Mouse (Mus musculus) brain, embryonic 18.5 days (tissue): ENCODE results near the gene Psmc3ip.
"Not testable (repeated sequence)": the region's sequence is repeated elsewhere in the genome, so short reads cannot be mapped to it uniquely, and the experiment has no call there.

Source experiments
- DNase-seq: peaks from one replicate; pipeline ENCODE4 v3.0.0-alpha.2; 2012; ENCODE audit warnings: low read depth, low spot score

Psmc3ip gene

GRCm38 (mm10) chr11:101095314-101096024 lies at the start of gene Psmc3ip:
Psmc3ip (minus strand) TSS chr11:101095436.
- DNase-seq, result peak; percentile 89

GRCm38 (mm10) chr11:101143338-101144225 lies 48.3 kb upstream of the Psmc3ip start:
- no peak for DNase-seq

DNA sequence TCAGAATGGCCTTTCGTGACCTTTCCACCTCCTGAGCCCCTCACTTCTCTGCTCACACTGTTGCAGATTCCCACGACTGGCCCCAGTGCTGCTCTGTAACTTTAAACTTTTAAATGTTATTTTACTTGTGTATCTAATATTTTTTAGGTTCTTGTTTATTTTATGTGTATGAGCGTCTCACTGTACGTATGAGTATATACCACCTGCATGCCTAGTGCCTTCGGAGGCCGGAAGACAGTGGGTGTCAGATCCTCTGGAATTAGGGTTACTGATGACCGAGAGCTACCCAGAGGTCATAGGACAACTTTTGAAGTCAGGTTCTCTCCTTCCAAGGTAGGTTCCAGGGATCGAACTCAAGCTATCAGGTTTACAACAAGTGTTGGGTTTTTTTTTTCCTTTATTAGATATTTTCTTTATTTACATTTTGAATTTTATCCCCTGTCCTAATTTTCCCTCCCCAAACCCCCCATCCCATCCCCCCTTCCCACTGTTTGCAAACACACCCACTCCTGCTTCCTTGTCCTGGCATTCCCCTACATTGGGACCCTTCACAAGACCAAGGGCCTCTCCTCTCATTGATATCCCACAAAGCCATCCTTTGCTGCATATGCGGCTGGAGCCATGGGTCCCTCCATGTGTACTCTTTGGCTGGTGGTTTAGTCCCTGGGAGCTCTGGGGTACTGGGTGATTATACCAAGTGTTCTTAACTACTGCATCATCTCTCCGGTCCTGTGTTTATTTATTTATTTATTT lies 47.2 kb upstream of the Psmc3ip start:
- no peak for DNase-seq

DNA sequence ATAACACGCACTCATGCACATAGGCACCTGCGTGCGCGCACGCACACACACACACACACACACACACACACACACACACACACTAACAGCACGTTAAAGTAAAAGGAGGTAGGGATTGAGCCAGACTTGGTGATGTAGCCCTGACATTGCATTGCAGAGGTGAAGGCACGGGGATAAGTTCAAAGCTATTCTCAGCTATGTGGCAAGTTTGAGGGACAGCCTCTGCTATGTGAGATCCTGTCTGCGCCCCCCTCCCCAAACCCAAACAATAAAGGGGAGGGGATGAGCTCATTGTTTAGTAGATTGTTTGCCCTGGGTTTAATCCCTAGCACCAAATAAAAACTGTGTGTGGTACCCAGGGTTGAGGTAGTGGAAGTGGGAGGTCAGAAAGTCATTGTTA lies 45.9 kb upstream of the Psmc3ip start:
- DNase-seq, result no peak

GRCm38 (mm10) chr11:101140164-101140819 lies 45.1 kb upstream of the Psmc3ip start:
- no peak for DNase-seq

DNA sequence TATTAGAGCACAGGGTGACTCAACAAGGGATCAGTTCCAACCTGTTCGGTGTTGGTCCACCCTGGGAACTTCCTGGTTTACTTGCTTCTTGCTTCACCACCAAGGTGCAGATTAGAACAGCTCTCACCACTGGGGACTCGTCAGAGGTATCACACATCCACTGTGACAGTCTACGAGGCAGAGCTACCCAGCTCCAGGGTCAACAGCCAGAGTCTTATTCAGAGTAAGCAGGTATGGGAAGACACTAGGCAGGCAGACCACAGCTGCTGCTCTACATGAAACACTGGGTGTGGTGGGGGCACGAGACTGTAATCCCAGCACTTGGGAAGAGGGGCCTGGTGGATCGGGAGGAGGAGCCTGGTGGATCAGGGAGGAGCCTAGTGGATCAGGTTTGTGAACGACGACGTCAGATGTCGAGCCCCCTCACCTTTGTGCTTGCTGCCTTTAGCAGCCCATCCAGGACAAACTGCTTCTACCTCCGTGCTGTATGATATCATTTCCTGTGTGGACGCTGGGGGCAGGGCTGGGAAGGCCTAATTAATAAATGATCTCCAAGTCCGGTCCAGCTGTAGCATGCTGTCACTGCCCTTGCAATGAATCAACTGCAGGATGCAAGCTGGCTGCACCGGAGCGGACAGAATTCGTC lies 43.4 kb upstream of the Psmc3ip start:
- no peak for DNase-seq

DNA sequence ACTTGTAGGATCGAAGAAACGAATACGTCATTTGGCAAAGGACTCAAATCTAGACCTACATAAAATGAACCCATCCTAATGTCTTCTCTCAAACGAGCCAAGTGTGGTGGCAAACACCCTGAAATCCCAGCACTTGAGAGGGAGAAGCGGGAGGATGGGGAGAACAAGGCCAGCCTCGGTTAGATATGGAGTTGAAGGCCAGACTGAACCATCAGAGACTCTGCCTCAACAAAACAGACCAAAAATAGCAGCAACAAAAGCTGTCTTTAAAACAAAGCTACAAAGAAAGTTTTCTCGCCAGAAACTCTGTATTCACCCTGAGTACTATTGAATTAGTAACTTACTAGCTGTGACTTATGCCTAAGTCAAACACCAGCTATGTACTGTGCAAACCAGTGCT lies 41.8 kb upstream of the Psmc3ip start:
- no peak for DNase-seq

DNA sequence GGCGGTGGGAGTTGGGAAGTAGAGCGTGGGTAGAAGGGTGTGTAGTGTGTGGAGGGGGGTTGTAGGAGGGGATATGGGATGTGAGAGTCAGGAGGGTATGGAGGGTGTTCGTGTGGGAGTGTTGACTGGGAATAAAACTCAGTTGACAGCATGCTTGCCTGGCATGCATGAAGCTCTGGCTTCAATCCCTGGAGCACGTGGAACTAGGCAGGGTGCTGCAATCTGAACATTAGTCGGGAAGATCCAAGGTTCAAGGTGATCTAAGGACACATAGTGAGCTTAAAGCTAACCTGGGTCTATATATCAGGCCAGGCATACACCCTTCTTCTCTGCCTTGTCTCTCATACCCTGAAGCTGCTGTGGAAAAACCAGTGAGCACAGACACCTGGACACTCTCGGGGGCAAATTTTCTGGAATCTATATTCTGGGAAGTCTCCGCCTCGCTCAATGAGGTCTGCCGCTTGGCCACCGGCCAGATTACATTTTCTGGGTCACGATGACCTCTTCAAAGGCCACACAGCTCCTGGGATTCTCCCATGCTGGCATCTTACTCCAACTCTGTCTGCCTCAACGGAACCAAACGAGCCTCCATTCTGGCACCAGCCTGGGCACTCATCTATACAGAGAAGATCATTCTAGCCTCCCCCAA lies 39.1 kb upstream of the Psmc3ip start:
- DNase-seq, result no peak

DNA sequence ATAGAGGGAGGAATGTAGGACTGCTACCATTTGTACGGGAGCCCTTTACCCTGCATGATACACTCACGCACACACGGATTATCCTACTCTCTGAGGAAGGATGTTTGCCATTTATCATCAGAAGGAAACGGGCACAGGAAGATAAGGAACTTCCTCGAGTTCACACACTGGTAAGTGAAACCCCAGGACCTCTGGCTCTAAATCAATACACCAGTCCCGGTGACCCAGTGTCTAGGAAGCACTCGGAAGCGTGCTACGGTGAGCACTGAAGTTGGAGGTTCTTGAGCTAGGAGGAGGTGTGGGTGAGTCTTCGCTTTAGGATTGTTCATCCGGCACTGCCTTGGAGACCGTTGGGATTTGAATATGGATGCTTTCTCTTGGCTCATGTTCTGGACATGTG lies 37.8 kb upstream of the Psmc3ip start:
- no peak for DNase-seq

DNA sequence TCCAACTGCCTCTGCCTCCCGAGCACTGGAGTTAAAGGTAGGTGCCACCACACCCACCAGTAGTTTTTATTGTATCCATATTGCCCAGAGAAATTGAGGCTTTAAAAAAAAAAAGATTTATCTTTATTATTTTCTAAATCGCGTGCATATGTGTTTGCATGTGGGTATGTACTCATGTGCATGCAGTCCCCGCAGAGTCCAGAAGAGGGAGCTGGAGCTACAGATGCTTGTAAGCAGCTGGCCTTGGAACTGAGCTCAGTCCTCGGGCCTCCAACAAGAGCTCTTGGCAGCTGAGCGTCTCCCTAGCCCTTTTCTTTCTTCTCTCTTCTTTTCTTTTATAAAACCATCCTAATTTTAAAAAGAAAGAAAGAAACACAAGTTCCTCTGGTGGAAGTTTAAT lies 36.5 kb upstream of the Psmc3ip start:
- DNase-seq, result no peak

GRCm38 (mm10) chr11:101131187-101131586 lies 36.0 kb upstream of the Psmc3ip start:
- no peak for DNase-seq

GRCm38 (mm10) chr11:101130056-101130756 lies 35.0 kb upstream of the Psmc3ip start:
- DNase-seq, result no peak

DNA sequence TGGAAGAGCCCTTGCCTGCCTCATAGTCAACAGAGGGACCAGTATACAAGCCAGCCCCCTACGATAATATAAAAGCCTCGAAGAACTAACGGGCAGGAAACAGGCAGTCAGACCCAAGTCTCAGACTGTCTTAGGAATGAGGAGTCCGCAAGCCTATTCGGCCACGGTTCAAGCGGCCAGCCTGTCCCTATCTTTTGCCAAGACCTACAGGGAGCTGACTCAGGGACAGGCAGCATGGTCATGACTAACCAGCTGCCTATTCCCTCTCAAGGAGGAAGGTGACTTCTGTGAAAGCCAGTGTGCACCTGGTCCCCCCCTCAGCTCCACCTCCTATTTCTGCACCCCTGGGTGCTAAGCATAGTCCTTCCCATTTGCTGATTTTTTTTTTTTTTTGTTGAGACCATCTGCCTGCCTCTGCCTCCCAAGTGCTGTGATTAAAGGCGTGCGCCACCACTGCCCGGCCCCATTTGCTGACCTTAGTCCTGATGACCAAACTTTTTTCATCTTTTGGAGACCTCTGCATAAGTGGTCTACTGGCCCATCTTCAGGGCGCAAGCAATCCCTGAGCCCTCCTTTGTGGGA lies 33.9 kb upstream of the Psmc3ip start:
- DNase-seq, result no peak

DNA sequence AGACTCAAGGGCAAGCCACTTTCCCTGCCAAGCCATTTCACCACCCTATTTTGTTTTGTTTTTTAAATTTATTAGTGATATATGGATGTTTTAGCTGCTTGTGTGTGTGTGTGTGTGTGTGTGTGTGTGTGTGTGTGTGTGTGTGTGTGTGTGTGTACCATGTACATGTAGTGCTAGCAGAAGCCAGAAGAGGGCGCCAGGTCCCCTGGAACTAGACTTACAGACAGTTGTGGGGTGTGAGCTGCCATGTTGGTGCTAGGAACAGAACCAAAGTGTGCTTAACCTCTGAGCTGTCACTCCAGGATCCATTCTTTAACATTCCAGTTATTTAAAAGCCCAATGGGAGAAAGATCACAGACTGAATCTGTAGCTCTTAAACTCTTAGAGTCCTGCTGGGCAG lies 31.8 kb upstream of the Psmc3ip start:
- no peak for DNase-seq

GRCm38 (mm10) chr11:101125008-101125407 lies 29.8 kb upstream of the Psmc3ip start:
- not testable (repeated sequence) for DNase-seq

- not testable (repeated sequence) for DNase-seq
Observed at GRCm38 (mm10) chr11:101124494-101124893, 29.3 kb upstream of the Psmc3ip start.

DNA sequence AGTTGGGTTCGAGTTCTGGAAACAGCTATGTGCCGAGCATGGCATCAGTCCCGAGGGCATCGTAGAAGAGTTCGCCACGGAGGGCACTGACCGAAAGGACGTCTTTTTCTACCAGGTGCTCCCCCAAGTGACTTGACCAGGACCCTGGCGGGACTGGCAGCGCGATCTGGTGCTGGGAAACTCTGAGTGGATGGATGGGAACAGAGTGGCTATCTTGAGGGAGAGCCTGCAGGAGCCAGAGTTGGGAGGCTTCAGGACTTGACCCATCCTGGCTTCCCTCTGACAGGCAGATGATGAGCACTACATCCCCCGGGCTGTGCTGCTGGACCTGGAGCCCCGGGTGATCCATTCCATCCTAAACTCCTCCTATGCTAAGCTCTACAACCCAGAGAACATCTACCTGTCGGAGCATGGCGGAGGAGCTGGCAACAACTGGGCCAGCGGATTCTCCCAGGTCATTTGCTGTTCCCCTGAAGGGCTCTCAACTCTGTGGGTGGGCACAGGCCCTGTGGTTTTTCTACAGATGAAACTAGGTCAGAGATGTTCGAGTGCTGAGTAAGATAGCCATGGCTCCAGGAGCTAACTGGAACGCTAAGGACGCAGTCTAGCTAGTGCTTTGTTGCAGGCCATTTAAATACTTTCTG lies 25.4 kb upstream of the Psmc3ip start:
- no peak for DNase-seq

GRCm38 (mm10) chr11:101119761-101120544 lies 24.7 kb upstream of the Psmc3ip start, which contains the start of the genes Retreg3 and Tubg1:
Retreg3 (minus strand) TSS chr11:101119893.
Tubg1 (plus strand) TSS chr11:101119938.
- peak; percentile 98 for DNase-seq
